In genomic region chr6:7982958-7983645, GRCm38 (mm10) we compare ENCODE assay signal across 8 mouse cellular contexts.
DNase-seq lines count a peak whose midpoint lies in the region; ATAC-seq and TF ChIP-seq lines count a peak whose summit lies in the region.
"Not testable (repeated sequence)": the region's sequence is repeated elsewhere in the genome, so short reads cannot be mapped to it uniquely, and the experiment has no call there.

No protein-coding gene starts in this region.

- not testable (repeated sequence) for H3K27ac ChIP-seq in forebrain, embryonic 15.5 days (replicated peaks); kidney, adult 2 months (ENCODE audit: insufficient read depth, low read depth, low read length); liver, embryonic 13.5 days; midbrain, embryonic 13.5 days

- WGBS in forebrain, embryonic 15.5 days: 69% methylated on average over 32 of the region's 32 CpGs
- WGBS in kidney, adult 2 months: 64% methylated on average over 32 of the region's 32 CpGs
- 40% methylated on average over 32 of the region's 32 CpGs for WGBS in liver, embryonic 13.5 days (ENCODE audit: insufficient replicate concordance)
- 52% methylated on average over 32 of the region's 32 CpGs for WGBS in midbrain, embryonic 13.5 days

- intact Hi-C loops in heart, postnatal 14 days (cut with DNase I): loop anchor here (2.0 to 10.0 kb wide), 2 partner anchors 138 to 202 kb away; partner anchors contain the start of gene C1galt1

- TF ChIP-seq POLR2A in kidney, adult 2 months (IDR thresholded peaks at IDR 0.05; ENCODE audit: low read depth, low read length): not testable (repeated sequence)

- not testable (repeated sequence) for H3K27me3 ChIP-seq in forebrain, embryonic 15.5 days; kidney, adult 2 months (replicated peaks; ENCODE audit: control insufficient read depth, insufficient read depth, low read length); liver, embryonic 13.5 days; midbrain, embryonic 13.5 days; splenic B cell, adult 2 months (ENCODE audit: control insufficient read depth, insufficient read depth, low read length, poor library complexity, severe bottlenecking)

- peak overlapping the region; percentile 22 for H3K4me2 ChIP-seq in forebrain, embryonic 15.5 days (replicated peaks)
- H3K4me2 ChIP-seq in liver, embryonic 13.5 days: peak overlapping the region; percentile 48
- peak overlapping the region; percentile 36 for H3K4me2 ChIP-seq in midbrain, embryonic 13.5 days (replicated peaks)

- DNase-seq in 3134 (ENCODE audit: extremely low read depth, insufficient read length, low spot score): peak; percentile 72
- peak; percentile 6 to 16 for DNase-seq in cerebellum, postnatal 14 days
- peak; percentile 5 to 8 for DNase-seq in heart, postnatal 14 days
- not testable (repeated sequence) for DNase-seq in kidney, adult 2 months; liver, embryonic 13.5 days
- peak; percentile 1 for DNase-seq in splenic B cell, adult 2 months (ENCODE audit: low read depth, low spot score)

- H3K36me3 ChIP-seq in forebrain, embryonic 15.5 days; kidney, adult 2 months (ENCODE audit: control insufficient read depth, insufficient read depth, low read length); liver, embryonic 13.5 days; midbrain, embryonic 13.5 days; splenic B cell, adult 2 months (ENCODE audit: control insufficient read depth, insufficient read depth, low read length, poor library complexity, severe bottlenecking): not testable (repeated sequence)

- H3K9me3 ChIP-seq in forebrain, embryonic 15.5 days; liver, embryonic 13.5 days (replicated peaks); midbrain, embryonic 13.5 days: not testable (repeated sequence)

- H3K4me1 ChIP-seq in forebrain, embryonic 15.5 days; kidney, adult 2 months (ENCODE audit: control insufficient read depth, insufficient read depth, low read length); liver, embryonic 13.5 days (replicated peaks); midbrain, embryonic 13.5 days (replicated peaks): not testable (repeated sequence)

- not testable (repeated sequence) for H3K9ac ChIP-seq in forebrain, embryonic 15.5 days (replicated peaks); liver, embryonic 13.5 days; midbrain, embryonic 13.5 days (replicated peaks)

- peak; percentile 55 for ATAC-seq in forebrain, embryonic 15.5 days (replicated peaks)
- peak; percentile 23; the same call in 1 of the 2 replicates for ATAC-seq in liver, embryonic 13.5 days (ENCODE audit: low read depth)
- ATAC-seq in midbrain, embryonic 13.5 days: 0 out of 2 replicates have a peak, but pooled peaks have one; percentile 62

- peak overlapping the region; percentile 29 for H3K4me3 ChIP-seq in forebrain, embryonic 15.5 days
- H3K4me3 ChIP-seq in kidney, adult 2 months (ENCODE audit: insufficient read depth, low read depth, low read length): peak overlapping the region; percentile 43; the same call in 1 of the 2 replicates
- H3K4me3 ChIP-seq in liver, embryonic 13.5 days (replicated peaks): peak overlapping the region; percentile 29
- peak overlapping the region; percentile 29 for H3K4me3 ChIP-seq in midbrain, embryonic 13.5 days (replicated peaks)

- TF ChIP-seq CTCF in kidney, adult 2 months (conservative IDR thresholded peaks at IDR 0.05; ENCODE audit: insufficient read depth, insufficient read length, low read depth, low read length): not testable (repeated sequence)
